Mouse (Mus musculus) E14TG2a.4 (cell line): ENCODE measurements at regions not wholly inside any gene's neighbourhood (a gene's known extent, or its start where the extent isn't known, plus 50 kb on each side); places are given as distances from the start of the nearest gene placed in this dataset.

Experiments used
- CTCF ChIP-seq: conservative IDR thresholded peaks from 2 replicates; pipeline ENCODE4 v1.5.1; 2014; ENCODE audit warnings: low read length
- NANOG ChIP-seq: IDR thresholded peaks from 2 replicates; pipeline ENCODE4 v1.6.1; 2014; ENCODE audit warnings: borderline replicate concordance, low read length, mixed read lengths

DNA sequence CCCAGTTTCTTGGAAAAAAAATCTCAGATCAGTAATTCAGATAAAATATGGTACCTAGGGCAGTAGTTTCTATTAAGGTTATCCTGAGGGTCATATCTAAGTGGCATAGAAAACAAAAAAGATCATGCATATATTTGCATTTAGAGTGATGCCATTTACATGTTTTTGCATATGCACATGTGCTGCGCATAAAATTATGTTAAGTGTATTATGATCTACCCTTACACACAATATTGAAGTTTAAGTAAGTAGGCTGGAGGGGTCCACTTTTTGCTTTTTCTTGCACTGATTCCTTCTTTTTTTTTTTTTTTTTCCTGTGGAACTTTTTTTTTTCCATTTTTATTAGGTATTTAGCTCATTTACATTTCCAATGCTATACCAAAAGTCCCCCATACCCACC, 193.1 kb upstream of the Ptbp2 start:
- TF ChIP-seq CTCF (no peak), NANOG (no peak)
